Mouse (Mus musculus): ENCODE data around the gene Eif4a3. TPM values are rescaled to one million over a fixed set of nuclear protein-coding genes. Genes with fewer than 3 reads are reported as not detected.
"Not testable (repeated sequence)": the region's sequence is repeated elsewhere in the genome, so short reads cannot be mapped to it uniquely, and the experiment has no call there.

Eif4a3 gene
- polyA plus RNA-seq, 1 experiment from 2014 or later, result 242 TPM

GRCm38 (mm10) chr11:119314252-119314936 lies 14.5 kb upstream of the Eif4a3 start:
- 84% methylated on average over 17 of the region's 17 CpGs for WGBS
- Histone ChIP-seq H3K36me3 (no peaks in the 10 kb centered on the region), H3K27me3 (no peaks in the 10 kb centered on the region; the same call in 1 of the 2 replicates), H3K4me3 (no peak overlapping the region), H3K27ac (replicated peaks) (no peak overlapping the region), H3K9me3 (no peaks in the 10 kb centered on the region), H3K4me2 (no peak overlapping the region), H3K4me1 (replicated peaks) (no peaks in the 10 kb centered on the region), H3K9ac (no peak overlapping the region)
- ATAC-seq (ENCODE audit: low FRiP score, low read depth), result no peak

DNA sequence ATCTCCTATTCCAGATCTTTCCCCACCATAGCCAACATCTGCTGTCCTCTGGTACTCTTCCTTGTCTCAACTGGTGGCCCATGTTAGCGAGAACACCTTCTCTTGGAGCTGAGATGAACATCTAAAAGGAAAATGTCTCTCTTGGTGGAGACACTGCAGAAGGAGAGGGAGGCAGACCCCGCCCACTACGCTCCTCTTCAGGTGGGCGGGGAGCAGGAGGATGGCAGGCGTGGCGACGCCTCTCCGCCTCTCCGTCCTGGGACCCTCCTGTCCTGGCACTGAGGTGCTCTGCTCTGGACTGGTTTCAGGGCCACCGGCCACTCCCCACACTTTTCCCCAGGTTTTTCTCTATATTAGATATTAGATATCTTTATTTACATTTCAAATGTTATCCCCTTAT lies 10.7 kb upstream of the Eif4a3 start:
- no peaks in the 10 kb centered on the region for H3K36me3 ChIP-seq
- H3K4me3 ChIP-seq, result no peak overlapping the region
- H3K4me1 ChIP-seq (replicated peaks), result 0 out of 2 replicates have a peak, but pooled peaks cover 5% of the 10 kb centered on the region
- no peak overlapping the region for H3K9ac ChIP-seq
- H3K4me2 ChIP-seq, result no peak overlapping the region
- 20% methylated on average over 10 of the region's 10 CpGs for WGBS
- no peak overlapping the region for H3K27ac ChIP-seq (replicated peaks)
- no peaks in the 10 kb centered on the region; the same call in 1 of the 2 replicates for H3K27me3 ChIP-seq
- no peak for ATAC-seq (ENCODE audit: low FRiP score, low read depth)
- no peaks in the 10 kb centered on the region for H3K9me3 ChIP-seq

DNA sequence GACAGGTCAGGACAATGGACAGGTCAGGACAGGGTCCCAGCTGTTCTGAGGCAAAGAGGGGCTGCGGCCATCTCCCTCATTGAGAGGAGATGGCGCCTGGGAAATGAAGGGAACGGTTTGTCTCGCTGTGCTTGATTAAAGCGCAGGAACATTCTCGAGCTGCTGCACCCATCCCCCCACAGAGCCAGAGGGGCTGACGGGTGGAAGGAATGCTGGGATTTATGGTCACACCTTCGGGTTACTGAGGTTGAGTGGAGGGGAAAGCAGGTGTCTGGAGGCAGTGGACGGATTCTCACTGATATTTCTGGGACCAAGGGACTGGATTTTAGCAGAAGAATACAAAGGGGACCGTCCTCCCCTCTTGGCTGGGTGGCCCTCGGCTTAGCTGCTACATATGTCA lies 8.0 kb upstream of the Eif4a3 start:
- Histone ChIP-seq H3K9ac (no peak overlapping the region), H3K36me3 (no peaks in the 10 kb centered on the region), H3K27ac (replicated peaks) (no peak overlapping the region), H3K27me3 (no peaks in the 10 kb centered on the region; the same call in 1 of the 2 replicates), H3K4me2 (no peak overlapping the region), H3K4me1 (replicated peaks) (0 out of 2 replicates have a peak, but pooled peaks cover 5% of the 10 kb centered on the region), H3K4me3 (no peak overlapping the region), H3K9me3 (no peaks in the 10 kb centered on the region)
- 37% methylated on average over 11 of the region's 11 CpGs for WGBS
- no peak for ATAC-seq (ENCODE audit: low FRiP score, low read depth)

DNA sequence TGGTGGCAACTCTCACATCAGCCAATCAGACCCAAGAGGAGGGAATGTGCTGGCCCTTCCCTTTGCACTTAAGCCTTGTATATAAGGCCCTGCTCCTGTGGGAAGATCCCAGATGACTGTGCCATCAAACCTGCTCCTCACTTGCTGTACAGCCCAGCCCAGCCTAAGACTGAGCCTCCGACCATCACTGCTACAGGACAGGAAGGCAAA lies 7.7 kb upstream of the Eif4a3 start, which contains the start of gene Card14:
Gene Card14 (plus strand): TSS at position 111 of the 210 bp plus-strand sequence.
- Histone ChIP-seq H3K4me2 (no peak within 1 kb of the TSS), H3K27ac (replicated peaks) (no peak within 1 kb of the TSS), H3K4me3 (no peak within 1 kb of the TSS), H3K9me3 (no peaks in the 10 kb centered on the region), H3K36me3 (no peaks in the 10 kb centered on the region), H3K9ac (no peak within 1 kb of the TSS), H3K27me3 (no peaks in the 10 kb centered on the region; the same call in 1 of the 2 replicates), H3K4me1 (replicated peaks) (0 out of 2 replicates have a peak, but pooled peaks cover 5% of the 10 kb centered on the region)
- WGBS, result 61% methylated on average over 1 of the region's 1 CpGs
- no peak for ATAC-seq (ENCODE audit: low FRiP score, low read depth)

DNA sequence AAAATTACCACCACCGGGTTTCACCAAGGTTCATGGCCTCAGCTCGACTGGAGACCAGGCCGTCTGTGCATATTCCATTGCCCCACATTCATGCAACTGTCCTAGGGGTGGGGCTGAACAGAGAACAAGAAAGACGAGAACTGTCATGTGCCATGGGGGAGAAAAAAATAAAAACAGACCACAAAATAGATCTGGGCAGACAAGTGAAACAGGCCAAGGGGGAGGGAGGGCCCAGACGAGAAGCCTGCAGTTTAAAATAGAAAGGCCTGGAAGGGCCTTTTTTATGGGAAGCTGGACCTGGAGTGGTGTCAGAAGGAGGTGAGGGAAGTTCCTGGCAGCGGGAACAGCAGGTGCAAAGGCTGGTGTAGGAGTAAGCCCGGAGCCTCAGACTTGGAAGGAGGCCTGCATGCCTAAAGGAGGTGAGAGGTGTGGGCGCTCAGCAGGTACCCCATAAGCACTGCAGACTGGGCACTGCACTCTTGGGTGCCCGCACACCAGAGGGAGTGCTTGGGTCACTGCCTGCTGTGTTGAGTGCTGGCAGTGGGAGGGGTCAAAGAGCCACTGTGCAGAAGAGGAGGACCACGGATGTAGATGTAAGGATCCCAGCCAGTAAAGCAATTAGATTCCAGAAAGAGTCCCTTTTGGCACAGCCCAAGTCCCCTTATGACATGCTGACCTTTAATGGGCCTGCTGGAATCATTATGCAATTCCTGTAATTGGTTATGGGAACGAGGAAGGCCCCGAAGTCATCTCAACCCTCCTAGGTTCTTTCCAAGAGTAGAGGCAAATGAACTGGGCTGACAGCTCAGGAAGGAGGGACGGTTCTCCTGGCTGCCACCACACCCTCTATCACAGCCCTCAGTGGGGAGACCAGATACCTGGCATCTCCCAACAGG lies 7.1 kb upstream of the Eif4a3 start:
- 64% methylated on average over 13 of the region's 13 CpGs for WGBS

GRCm38 (mm10) chr11:119304904-119305712 lies 5.2 kb upstream of the Eif4a3 start:
- Histone ChIP-seq H3K4me3 (no peak overlapping the region), H3K9ac (no peak overlapping the region), H3K9me3 (no peaks in the 10 kb centered on the region), H3K27ac (replicated peaks) (no peak overlapping the region), H3K4me1 (replicated peaks) (peaks cover 14% of the 10 kb centered on the region), H3K27me3 (no peaks in the 10 kb centered on the region; the same call in 1 of the 2 replicates), H3K36me3 (no peaks in the 10 kb centered on the region), H3K4me2 (no peak overlapping the region)
- no peak for ATAC-seq (ENCODE audit: low FRiP score, low read depth)
- WGBS, result 36% methylated on average over 16 of the region's 16 CpGs

More for the DNA sequence above, 7.1 kb upstream of the Eif4a3 start:
- no peak overlapping the region for H3K27ac ChIP-seq (replicated peaks)
- no peak overlapping the region for H3K4me2 ChIP-seq
- no peak overlapping the region for H3K4me3 ChIP-seq
- ATAC-seq (ENCODE audit: low FRiP score, low read depth), result no peak
- H3K27me3 ChIP-seq, result no peaks in the 10 kb centered on the region; the same call in 1 of the 2 replicates
- H3K4me1 ChIP-seq (replicated peaks), result 0 out of 2 replicates have a peak, but pooled peaks cover 5% of the 10 kb centered on the region
- no peak overlapping the region for H3K9ac ChIP-seq
- H3K9me3 ChIP-seq, result no peaks in the 10 kb centered on the region
- no peaks in the 10 kb centered on the region for H3K36me3 ChIP-seq

GRCm38 (mm10) chr11:119300986-119301385 lies 1.1 kb upstream of the Eif4a3 start:
- Histone ChIP-seq H3K4me2 (peak overlapping the region; percentile 95), H3K9ac (no peak overlapping the region), H3K27ac (replicated peaks) (no peak overlapping the region), H3K9me3 (no peaks in the 10 kb centered on the region), H3K4me3 (no peak overlapping the region), H3K36me3 (peaks cover 19% of the 10 kb centered on the region), H3K4me1 (replicated peaks) (peaks cover 27% of the 10 kb centered on the region), H3K27me3 (no peaks in the 10 kb centered on the region)
- 35% methylated on average over 2 of the region's 2 CpGs for WGBS
- no peak for ATAC-seq (ENCODE audit: low FRiP score, low read depth)

DNA sequence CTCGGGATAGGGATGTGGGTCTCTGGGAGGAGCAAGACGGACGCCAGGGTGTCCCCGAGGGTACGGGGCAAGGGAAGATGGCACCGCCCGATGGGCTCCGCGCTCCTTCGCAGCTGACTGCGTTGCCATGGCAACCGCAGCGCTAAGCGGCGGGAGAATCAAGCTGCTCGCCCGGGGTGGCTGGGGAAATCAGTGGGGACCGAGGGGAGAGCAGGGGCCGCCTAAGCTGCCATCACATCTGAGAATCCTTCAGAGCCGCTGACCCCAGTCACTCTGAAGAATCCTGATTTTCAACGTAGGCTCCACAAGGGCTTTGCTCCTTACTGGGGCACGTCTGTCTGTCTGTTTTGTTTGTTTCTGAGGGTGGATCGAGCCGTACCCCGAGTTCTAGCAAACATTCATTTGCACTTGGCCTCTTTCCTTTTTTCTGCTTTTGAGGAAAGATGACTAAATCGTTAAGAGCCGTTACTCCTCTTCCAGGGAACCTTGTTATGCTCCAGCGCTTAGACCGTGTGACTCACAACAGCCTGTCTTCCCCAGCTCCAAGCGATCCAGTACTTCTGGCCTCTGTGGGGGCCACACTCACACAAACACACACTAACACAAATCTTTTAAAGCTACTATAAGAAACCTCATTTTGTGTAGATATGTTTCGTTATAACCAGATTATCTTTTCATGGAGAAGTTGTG lies 502 bp upstream of the Eif4a3 start:
- no peak for ATAC-seq (ENCODE audit: low FRiP score, low read depth)
- H3K9me3 ChIP-seq, result no peaks in the 10 kb centered on the region
- H3K4me3 ChIP-seq, result peak overlapping the region; percentile 92
- peaks cover 25% of the 10 kb centered on the region for H3K36me3 ChIP-seq
- H3K27me3 ChIP-seq, result no peaks in the 10 kb centered on the region
- 1% methylated on average over 27 of the region's 31 CpGs for WGBS
- peak overlapping the region; percentile 99 for H3K27ac ChIP-seq (replicated peaks)
- peak overlapping the region; percentile 98 for H3K9ac ChIP-seq
- H3K4me1 ChIP-seq (replicated peaks), result peaks cover 27% of the 10 kb centered on the region
- H3K4me2 ChIP-seq, result peak overlapping the region; percentile 95

- Histone ChIP-seq H3K9ac (peak overlapping the region; percentile 98), H3K4me1 (replicated peaks) (peaks cover 27% of the 10 kb centered on the region), H3K4me3 (peak overlapping the region; percentile 92), H3K9me3 (no peaks in the 10 kb centered on the region), H3K27me3 (no peaks in the 10 kb centered on the region), H3K4me2 (peak overlapping the region; percentile 95), H3K27ac (replicated peaks) (peak overlapping the region; percentile 99; the same call in 1 of the 2 replicates), H3K36me3 (peaks cover 40% of the 10 kb centered on the region)
- 14% methylated on average over 7 of the region's 7 CpGs for WGBS
- no peak for ATAC-seq (ENCODE audit: low FRiP score, low read depth)
Measured at GRCm38 (mm10) chr11:119298917-119299316, 972 bp downstream of the Eif4a3 start.

DNA sequence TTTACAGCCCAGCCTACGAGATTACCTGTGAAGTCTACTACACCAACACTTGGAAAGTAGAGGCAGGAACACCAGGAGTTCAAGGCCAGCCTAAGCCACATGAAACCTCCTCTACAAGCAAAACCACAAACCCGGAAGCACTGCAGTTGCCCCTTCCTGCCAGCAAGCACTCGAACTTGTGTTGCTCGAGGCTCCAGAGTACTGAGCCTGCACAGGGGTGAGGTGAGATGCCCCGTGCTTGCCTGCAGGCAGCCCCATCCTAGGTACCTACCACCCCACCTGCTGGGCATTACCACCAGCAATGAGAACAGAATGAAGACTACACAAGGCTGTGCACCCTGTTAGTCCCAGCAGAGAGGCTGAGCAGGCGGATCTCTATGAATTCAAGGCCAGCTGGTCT lies 1.9 kb downstream of the Eif4a3 start:
- Histone ChIP-seq H3K4me3 (0 out of 2 replicates have a peak overlapping the region, but pooled peaks have one; percentile 92), H3K9ac (no peak overlapping the region)
- WGBS, result 86% methylated on average over 6 of the region's 6 CpGs

GRCm38 (mm10) chr11:119292861-119293260 lies 7.0 kb downstream of the Eif4a3 start:
- not testable (repeated sequence) for H3K4me3 ChIP-seq; H3K9ac ChIP-seq; H3K4me2 ChIP-seq; ATAC-seq (ENCODE audit: low FRiP score, low read depth); H3K9me3 ChIP-seq; H3K4me1 ChIP-seq (replicated peaks); H3K27ac ChIP-seq (replicated peaks); H3K27me3 ChIP-seq
- peaks cover 94% of the 10 kb centered on the region for H3K36me3 ChIP-seq
- 96% methylated on average over 8 of the region's 8 CpGs for whole genome bisulfite sequencing

More for the DNA sequence above, 1.9 kb downstream of the Eif4a3 start:
- H3K36me3 ChIP-seq, result peaks cover 49% of the 10 kb centered on the region
- peak overlapping the region; percentile 95 for H3K4me2 ChIP-seq
- H3K27ac ChIP-seq (replicated peaks), result no peak overlapping the region
- H3K4me1 ChIP-seq (replicated peaks), result peaks cover 27% of the 10 kb centered on the region
- H3K27me3 ChIP-seq, result no peaks in the 10 kb centered on the region
- no peaks in the 10 kb centered on the region for H3K9me3 ChIP-seq
- ATAC-seq (ENCODE audit: low FRiP score, low read depth), result no peak
